Mouse (Mus musculus) effector memory CD4-positive, alpha-beta T cell, adult 5 months (primary cell): ENCODE measurements around the gene Tbc1d12. TPM values are rescaled to one million over a fixed set of nuclear protein-coding genes. Genes with fewer than 3 reads are reported as not detected.

Experiments
- polyA plus RNA-seq: library from polyadenylated mRNA; unstranded; fragments of 100-300 nt; shearing (Covaris generic); gene quantifications from one replicate; pipeline ENCODE4 v1.2.1, GENCODE M21; 2017

Gene Tbc1d12
- polyA plus RNA-seq: 3.7 TPM

GRCm38 (mm10) chr19:38836438-38837170, at the start of gene Tbc1d12:
TSS of gene Tbc1d12 (plus strand) at chr19:38836579.

GRCm38 (mm10) chr19:38818766-38819426, 17.5 kb upstream of the Tbc1d12 start, which contains the start of gene Noc3l:
TSS of gene Noc3l (minus strand) at chr19:38819237.

GRCm38 (mm10) chr19:38930788-38931565, 94.6 kb downstream of the Tbc1d12 start, which contains the start of gene Hells:
TSS of gene Hells (plus strand) at chr19:38930915.

Other genes with a start within 250 kb of the Tbc1d12 start
- gene Noc3l, start 17.3 kb upstream of the Tbc1d12 start, polyA plus RNA-seq: 11.0 TPM
- gene Hells, start 94.3 kb downstream of the Tbc1d12 start, polyA plus RNA-seq: 12.7 TPM
- not detected for gene Cyp2c55, start 170.4 kb downstream of the Tbc1d12 start, polyA plus RNA-seq
- not detected for gene Cyp2c65, start 224.4 kb downstream of the Tbc1d12 start, polyA plus RNA-seq